Mouse (Mus musculus): Measurements from ENCODE around the gene Gm572.

Gene Gm572

GRCm38 (mm10) chr4:148712632-148713031, 69.5 kb downstream of the Gm572 start:
- no peak for TF ChIP-seq GATA4 (IDR thresholded peaks at IDR 0.05; ENCODE audit: insufficient replicate concordance, low read length)

GRCm38 (mm10) chr4:148714064-148714463, 70.9 kb downstream of the Gm572 start:
- no peak for TF ChIP-seq GATA4 (IDR thresholded peaks at IDR 0.05; ENCODE audit: insufficient replicate concordance, low read length)

DNA sequence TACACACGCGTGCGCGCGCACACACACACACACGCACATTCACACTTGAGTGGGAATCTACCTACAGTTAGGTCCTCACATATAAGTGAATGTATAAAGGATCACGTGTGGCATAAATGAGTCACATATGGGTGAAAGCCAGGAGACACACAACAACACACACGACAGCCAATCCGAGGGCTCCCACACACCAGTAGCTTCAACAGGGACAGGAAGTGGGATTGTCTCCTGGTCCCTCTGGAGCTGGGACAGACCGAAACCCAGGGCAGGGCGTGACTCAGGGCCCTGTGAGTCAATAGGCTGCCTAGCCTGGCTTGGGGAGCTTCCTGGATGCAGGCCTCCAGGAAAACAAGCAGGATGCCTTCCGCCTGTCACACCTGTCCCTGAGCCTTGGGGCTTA, 71.6 kb downstream of the Gm572 start:
- no peak for TF ChIP-seq GATA4 (IDR thresholded peaks at IDR 0.05; ENCODE audit: insufficient replicate concordance, low read length)

GRCm38 (mm10) chr4:148715396-148715795, 72.3 kb downstream of the Gm572 start:
- no peak for TF ChIP-seq GATA4 (IDR thresholded peaks at IDR 0.05; ENCODE audit: insufficient replicate concordance, low read length)

Data from liver, adult (tissue).